Mouse (Mus musculus): ENCODE measurements around the gene Bri3bp. TPM values are rescaled to one million over a fixed set of nuclear protein-coding genes. Genes with fewer than 3 reads are reported as not detected.

Bri3bp gene
- polyA plus RNA-seq, 1 experiment from 2014 or later, result 35.7 TPM

- ATAC-seq, result no peak
- 76% methylated on average over 4 of the region's 4 CpGs for WGBS
- no peak for TF ChIP-seq CTCF (IDR thresholded peaks at IDR 0.05; ENCODE audit: low read depth)
These were observed 3.2 kb downstream of the Bri3bp start for GRCm38 (mm10) chr5:125444554-125444953.

GRCm38 (mm10) chr5:125446344-125446743, 5.0 kb downstream of the Bri3bp start:
- H3K9me3 ChIP-seq (ENCODE audit: control insufficient read depth), result no peaks in the 10 kb centered on the region

More at GRCm38 (mm10) chr5:125444554-125444953, 3.2 kb downstream of the Bri3bp start:
- no peak overlapping the region for H3K27ac ChIP-seq (ENCODE audit: low read depth, low read length)
- no peaks in the 10 kb centered on the region for H3K36me3 ChIP-seq (ENCODE audit: control insufficient read depth, insufficient read depth)
- no peak overlapping the region for H3K4me2 ChIP-seq (replicated peaks; ENCODE audit: low read depth)
- H3K9me3 ChIP-seq (ENCODE audit: control insufficient read depth), result no peaks in the 10 kb centered on the region
- no peaks in the 10 kb centered on the region for H3K27me3 ChIP-seq (replicated peaks; ENCODE audit: control insufficient read depth, insufficient read depth, low read length)
- no peaks in the 10 kb centered on the region for H3K4me1 ChIP-seq (replicated peaks; ENCODE audit: control insufficient read depth, insufficient read depth, low read length)
- H3K4me3 ChIP-seq (ENCODE audit: low read depth, low read length), result no peak overlapping the region
- no peak overlapping the region for H3K9ac ChIP-seq (ENCODE audit: low read depth, low read length)

GRCm38 (mm10) chr5:125448026-125448425, 6.7 kb downstream of the Bri3bp start:
- Histone ChIP-seq H3K9me3 (ENCODE audit: control insufficient read depth) (no peaks in the 10 kb centered on the region), H3K4me3 (ENCODE audit: low read depth, low read length) (no peak overlapping the region), H3K27me3 (replicated peaks; ENCODE audit: control insufficient read depth, insufficient read depth, low read length) (no peaks in the 10 kb centered on the region), H3K36me3 (ENCODE audit: control insufficient read depth, insufficient read depth) (peaks cover 6% of the 10 kb centered on the region; the same call in 1 of the 2 replicates), H3K4me2 (replicated peaks; ENCODE audit: low read depth) (no peak overlapping the region), H3K4me1 (replicated peaks; ENCODE audit: control insufficient read depth, insufficient read depth, low read length) (no peaks in the 10 kb centered on the region), H3K9ac (ENCODE audit: low read depth, low read length) (no peak overlapping the region), H3K27ac (ENCODE audit: low read depth, low read length) (no peak overlapping the region)
- TF ChIP-seq CTCF (IDR thresholded peaks at IDR 0.05; ENCODE audit: low read depth), result no peak
- WGBS, result 57% methylated on average over 3 of the region's 3 CpGs
- no peak for ATAC-seq

More at GRCm38 (mm10) chr5:125446344-125446743, 5.0 kb downstream of the Bri3bp start:
- Histone ChIP-seq H3K36me3 (ENCODE audit: control insufficient read depth, insufficient read depth) (no peaks in the 10 kb centered on the region), H3K4me2 (replicated peaks; ENCODE audit: low read depth) (no peak overlapping the region), H3K4me1 (replicated peaks; ENCODE audit: control insufficient read depth, insufficient read depth, low read length) (no peaks in the 10 kb centered on the region), H3K4me3 (ENCODE audit: low read depth, low read length) (no peak overlapping the region), H3K27me3 (replicated peaks; ENCODE audit: control insufficient read depth, insufficient read depth, low read length) (no peaks in the 10 kb centered on the region), H3K27ac (ENCODE audit: low read depth, low read length) (no peak overlapping the region), H3K9ac (ENCODE audit: low read depth, low read length) (no peak overlapping the region)
- 77% methylated on average over 7 of the region's 7 CpGs for WGBS
- no peak for ATAC-seq
- TF ChIP-seq CTCF (IDR thresholded peaks at IDR 0.05; ENCODE audit: low read depth), result no peak

- no peak overlapping the region for H3K4me2 ChIP-seq (replicated peaks; ENCODE audit: low read depth)
- no peak for TF ChIP-seq CTCF (IDR thresholded peaks at IDR 0.05; ENCODE audit: low read depth)
- ATAC-seq, result no peak
- H3K27me3 ChIP-seq (replicated peaks; ENCODE audit: control insufficient read depth, insufficient read depth, low read length), result no peaks in the 10 kb centered on the region
- H3K27ac ChIP-seq (ENCODE audit: low read depth, low read length), result no peak overlapping the region
- no peak overlapping the region for H3K4me3 ChIP-seq (ENCODE audit: low read depth, low read length)
- peaks cover 6% of the 10 kb centered on the region; the same call in 1 of the 2 replicates for H3K36me3 ChIP-seq (ENCODE audit: control insufficient read depth, insufficient read depth)
- no peak overlapping the region for H3K9ac ChIP-seq (ENCODE audit: low read depth, low read length)
- H3K4me1 ChIP-seq (replicated peaks; ENCODE audit: control insufficient read depth, insufficient read depth, low read length), result no peaks in the 10 kb centered on the region
- 89% methylated on average over 4 of the region's 4 CpGs for WGBS
- no peaks in the 10 kb centered on the region for H3K9me3 ChIP-seq (ENCODE audit: control insufficient read depth)
These were observed 7.3 kb downstream of the Bri3bp start for GRCm38 (mm10) chr5:125448631-125449030.

- Histone ChIP-seq H3K36me3 (ENCODE audit: control insufficient read depth, insufficient read depth) (peaks cover 10% of the 10 kb centered on the region), H3K9me3 (ENCODE audit: control insufficient read depth) (no peaks in the 10 kb centered on the region), H3K4me1 (replicated peaks; ENCODE audit: control insufficient read depth, insufficient read depth, low read length) (no peaks in the 10 kb centered on the region), H3K4me2 (replicated peaks; ENCODE audit: low read depth) (no peak overlapping the region), H3K27ac (ENCODE audit: low read depth, low read length) (no peak overlapping the region), H3K27me3 (replicated peaks; ENCODE audit: control insufficient read depth, insufficient read depth, low read length) (no peaks in the 10 kb centered on the region), H3K4me3 (ENCODE audit: low read depth, low read length) (no peak overlapping the region), H3K9ac (ENCODE audit: low read depth, low read length) (no peak overlapping the region)
- 81% methylated on average over 5 of the region's 5 CpGs for WGBS
- no peak for ATAC-seq
- TF ChIP-seq CTCF (IDR thresholded peaks at IDR 0.05; ENCODE audit: low read depth), result no peak
These were observed 7.9 kb downstream of the Bri3bp start for GRCm38 (mm10) chr5:125449306-125449705.

- no peak overlapping the region for H3K4me3 ChIP-seq (ENCODE audit: low read depth, low read length)
- H3K27ac ChIP-seq (ENCODE audit: low read depth, low read length), result no peak overlapping the region
- TF ChIP-seq CTCF (IDR thresholded peaks at IDR 0.05; ENCODE audit: low read depth), result no peak
- H3K9ac ChIP-seq (ENCODE audit: low read depth, low read length), result no peak overlapping the region
- no peak for ATAC-seq
- 80% methylated on average over 9 of the region's 9 CpGs for WGBS
- peaks cover 29% of the 10 kb centered on the region for H3K36me3 ChIP-seq (ENCODE audit: control insufficient read depth, insufficient read depth)
- no peaks in the 10 kb centered on the region for H3K9me3 ChIP-seq (ENCODE audit: control insufficient read depth)
- H3K27me3 ChIP-seq (replicated peaks; ENCODE audit: control insufficient read depth, insufficient read depth, low read length), result no peaks in the 10 kb centered on the region
- H3K4me2 ChIP-seq (replicated peaks; ENCODE audit: low read depth), result no peak overlapping the region
- no peaks in the 10 kb centered on the region for H3K4me1 ChIP-seq (replicated peaks; ENCODE audit: control insufficient read depth, insufficient read depth, low read length)
These were observed 11.2 kb downstream of the Bri3bp start for GRCm38 (mm10) chr5:125452573-125452972.

- H3K9me3 ChIP-seq (ENCODE audit: control insufficient read depth), result no peaks in the 10 kb centered on the region
- TF ChIP-seq CTCF (IDR thresholded peaks at IDR 0.05; ENCODE audit: low read depth), result no peak
These were observed 14.7 kb downstream of the Bri3bp start for GRCm38 (mm10) chr5:125456100-125456499.

More at GRCm38 (mm10) chr5:125456100-125456499, 14.7 kb downstream of the Bri3bp start:
- no peak overlapping the region for H3K27ac ChIP-seq (ENCODE audit: low read depth, low read length)
- H3K9ac ChIP-seq (ENCODE audit: low read depth, low read length), result no peak overlapping the region
- no peaks in the 10 kb centered on the region for H3K4me1 ChIP-seq (replicated peaks; ENCODE audit: control insufficient read depth, insufficient read depth, low read length)
- 91% methylated on average over 6 of the region's 6 CpGs for WGBS
- H3K36me3 ChIP-seq (ENCODE audit: control insufficient read depth, insufficient read depth), result peaks cover 29% of the 10 kb centered on the region
- no peak overlapping the region for H3K4me3 ChIP-seq (ENCODE audit: low read depth, low read length)
- no peaks in the 10 kb centered on the region for H3K27me3 ChIP-seq (replicated peaks; ENCODE audit: control insufficient read depth, insufficient read depth, low read length)
- no peak overlapping the region for H3K4me2 ChIP-seq (replicated peaks; ENCODE audit: low read depth)
- ATAC-seq, result no peak
